Mouse (Mus musculus): Measurements from ENCODE around the gene Cntnap4.
"Not testable (repeated sequence)": the region's sequence is repeated elsewhere in the genome, so short reads cannot be mapped to it uniquely, and the experiment has no call there.

Gene Cntnap4

GRCm38 (mm10) chr8:112730583-112731432, 161.0 kb downstream of the Cntnap4 start:
- DNase-seq (ENCODE audit: low spot score): no peak

- no peak for DNase-seq (ENCODE audit: low spot score)
Observed at GRCm38 (mm10) chr8:112735575-112735974, 165.7 kb downstream of the Cntnap4 start.

DNA sequence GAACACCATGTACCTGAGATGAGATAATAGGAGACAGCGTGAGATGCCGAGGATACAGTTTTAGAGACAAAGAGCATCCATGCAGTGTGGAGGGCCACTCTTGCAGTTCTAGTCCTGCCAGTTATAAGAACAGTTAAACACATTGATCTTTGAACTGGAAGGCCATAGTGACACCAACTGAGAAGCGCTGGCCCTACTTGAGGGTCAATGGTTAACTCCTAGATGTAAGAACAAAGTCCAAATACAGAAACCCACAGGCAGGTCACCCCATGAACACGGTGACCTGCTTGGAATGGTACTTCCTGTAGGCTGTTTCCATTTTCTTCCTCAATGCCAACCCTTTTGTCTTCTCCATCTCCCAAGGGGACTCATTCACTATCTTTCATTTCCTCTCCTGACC, 173.5 kb downstream of the Cntnap4 start:
- DNase-seq (ENCODE audit: low spot score): no peak

DNA sequence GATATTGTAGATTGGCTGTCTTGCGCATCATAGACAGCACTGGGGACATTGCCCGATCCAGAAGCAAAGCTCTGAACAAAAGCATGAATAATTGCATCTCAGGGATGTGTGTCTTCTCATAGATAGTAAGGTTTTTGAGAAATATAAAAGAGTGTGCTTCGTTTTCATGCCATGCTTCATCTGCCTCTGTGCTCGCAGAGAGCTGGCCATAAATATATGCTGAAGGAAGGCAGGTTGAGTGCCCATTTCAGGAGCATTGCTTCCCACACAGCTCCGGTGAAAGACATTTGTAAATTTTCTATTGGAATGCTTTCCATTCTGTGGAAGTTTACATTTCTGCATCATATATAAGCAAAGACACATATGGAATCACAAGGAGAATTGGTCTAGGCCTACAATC, 177.5 kb downstream of the Cntnap4 start:
- no peak for DNase-seq (ENCODE audit: low spot score)

- no peak for DNase-seq (ENCODE audit: low spot score)
Observed at GRCm38 (mm10) chr8:112755171-112755570, 185.3 kb downstream of the Cntnap4 start.

DNA sequence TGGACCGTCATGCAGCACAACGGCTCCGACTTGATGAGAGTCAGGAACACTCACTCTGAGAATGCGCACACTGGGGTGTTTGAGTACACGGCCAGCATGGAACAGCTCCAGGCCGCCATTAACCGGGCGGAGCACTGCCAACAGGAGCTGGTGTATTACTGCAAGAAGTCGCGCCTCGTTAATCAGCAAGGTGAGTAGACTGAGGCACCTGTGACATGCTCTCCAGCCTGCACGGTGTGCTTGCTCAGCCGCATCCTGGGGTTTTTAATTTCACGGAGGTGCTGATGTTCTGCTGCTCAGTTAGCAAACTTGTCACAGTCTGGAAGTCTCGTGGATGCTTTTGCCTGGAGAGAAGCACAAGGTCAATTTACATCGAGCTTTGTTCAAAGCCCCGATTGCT, 233.2 kb downstream of the Cntnap4 start:
- no peak for DNase-seq (ENCODE audit: low spot score)

- no peak for DNase-seq (ENCODE audit: low spot score)
Observed at GRCm38 (mm10) chr8:112809382-112809781, 239.5 kb downstream of the Cntnap4 start.

- no peak for DNase-seq (ENCODE audit: low spot score)
Observed at GRCm38 (mm10) chr8:112841057-112841456, 271.2 kb downstream of the Cntnap4 start.

DNA sequence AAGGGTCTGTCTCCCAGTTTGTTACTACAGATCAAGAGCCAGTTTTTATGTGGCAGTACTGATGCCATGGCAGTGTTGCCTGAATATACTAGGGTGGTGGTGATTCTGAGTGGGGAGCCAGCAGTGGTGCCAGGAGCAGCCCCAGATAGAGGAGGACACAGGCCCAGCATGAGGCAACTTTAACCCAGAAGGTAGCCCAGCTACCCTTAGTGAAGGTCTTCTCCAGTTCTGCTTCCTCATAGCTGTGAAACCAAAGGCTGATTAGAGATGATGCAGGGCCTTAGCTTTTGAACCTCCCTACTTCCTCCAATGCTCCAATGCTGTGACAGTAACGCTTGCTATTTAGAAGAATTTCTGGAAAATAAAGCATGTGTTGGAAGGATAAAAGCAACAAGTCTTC, 279.7 kb downstream of the Cntnap4 start:
- not testable (repeated sequence) for DNase-seq (ENCODE audit: low spot score)

DNA sequence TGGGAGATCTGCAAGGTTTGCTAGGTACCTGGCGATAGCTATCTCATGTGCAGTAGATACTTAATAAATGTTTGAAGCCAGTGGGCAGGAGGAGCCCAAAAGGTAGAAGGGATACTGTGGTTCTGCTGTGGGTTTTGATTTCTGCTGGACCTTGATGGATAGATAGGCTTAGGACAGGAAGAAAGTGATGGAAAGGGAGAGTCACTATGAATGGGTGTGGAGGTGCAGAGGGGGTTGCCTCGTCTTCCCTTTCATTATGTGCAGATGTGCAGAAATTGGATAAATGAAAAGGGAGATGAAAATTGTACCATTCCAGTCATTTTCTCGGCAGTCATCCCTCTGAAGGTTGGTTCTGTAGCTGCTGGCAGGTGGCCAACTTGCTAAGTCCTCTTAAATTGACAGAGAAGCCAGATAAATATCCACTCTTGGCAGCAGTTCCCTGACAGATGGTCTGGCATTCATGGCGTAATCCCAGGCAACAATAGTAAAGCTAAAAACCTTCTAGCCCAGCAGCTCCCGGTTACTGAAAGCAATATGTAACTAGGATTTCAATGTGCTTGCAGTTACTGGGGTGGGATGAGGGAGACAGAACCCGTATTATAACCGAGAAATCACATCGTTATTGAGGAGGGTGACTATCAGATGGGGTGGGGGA, 336.7 kb downstream of the Cntnap4 start:
- DNase-seq (ENCODE audit: low spot score): peak; percentile 61

- DNase-seq (ENCODE audit: low spot score): peak; percentile 38
Observed at GRCm38 (mm10) chr8:112909527-112909926, 339.7 kb downstream of the Cntnap4 start.

- DNase-seq (ENCODE audit: low spot score): no peak
Observed at GRCm38 (mm10) chr8:112911422-112911821, 341.6 kb downstream of the Cntnap4 start.

GRCm38 (mm10) chr8:112922151-112922550, 352.3 kb downstream of the Cntnap4 start:
- no peak for DNase-seq (ENCODE audit: low spot score)

DNA sequence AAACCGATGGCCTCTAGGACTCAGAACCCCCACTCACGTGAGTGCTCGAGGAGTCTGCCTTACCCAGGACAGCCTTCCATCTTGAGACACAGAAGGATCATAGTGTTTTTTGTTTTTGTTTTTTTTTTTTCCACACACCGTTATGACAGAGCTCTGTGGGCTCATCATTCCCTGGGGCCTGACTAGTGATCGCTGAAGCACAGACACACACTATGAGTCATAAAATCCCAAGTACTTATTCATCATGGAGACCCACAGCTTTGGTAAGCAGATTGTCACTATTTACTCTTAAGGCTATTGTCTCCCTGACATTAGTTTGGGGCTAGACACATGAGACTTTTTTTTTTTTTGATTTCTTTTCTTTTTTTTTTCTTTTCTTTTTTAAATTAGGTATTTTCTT, 352.9 kb downstream of the Cntnap4 start:
- DNase-seq (ENCODE audit: low spot score): no peak
